Mouse (Mus musculus): ENCODE measurements around the gene Jmjd8.

GRCm38 (mm10) chr17:25792615-25793014 lies 36.1 kb upstream of the Jmjd8 start, which contains the start of gene Fam173a:
- TF ChIP-seq POLR2AphosphoS2 (IDR thresholded peaks at IDR 0.05; ENCODE audit: insufficient read length, low read depth): no peak
- no peak for TF ChIP-seq E2F4 (IDR thresholded peaks at IDR 0.05; ENCODE audit: insufficient read depth)
- no peak for TF ChIP-seq REST (IDR thresholded peaks at IDR 0.05; ENCODE audit: insufficient read depth, insufficient read length)
- TF ChIP-seq MYOG (IDR thresholded peaks at IDR 0.05; ENCODE audit: control insufficient read depth in 1 of 3, insufficient read depth in 1 of 3, insufficient read length in 2 of 3, low read depth in 2 of 3): no peak
- TF ChIP-seq USF1 (IDR thresholded peaks at IDR 0.05; ENCODE audit: low read depth): no peak

All from myocyte (in vitro differentiated cells).